Mouse (Mus musculus) bone marrow macrophage, adult 2 months (primary cell): Measurements from ENCODE around the gene Ogdh.

Experiments used
- CTCF ChIP-seq: IDR thresholded peaks from 2 replicates; pipeline ENCODE4 v1.5.1; 2012; ENCODE audit warnings: low read depth, mild to moderate bottlenecking, low read length, moderate library complexity
- POLR2A ChIP-seq: IDR thresholded peaks from 2 replicates; pipeline ENCODE4 v1.6.1; 2012; ENCODE audit warnings: mild to moderate bottlenecking, low read depth, low read length, borderline replicate concordance

- TF ChIP-seq POLR2A (no peak), CTCF (no peak)
Observed at GRCm38 (mm10) chr11:6322086-6322485, 30.7 kb downstream of the Ogdh start.
